Mouse (Mus musculus) gastrocnemius, postnatal 25 days (tissue): Measurements from ENCODE around the gene Tal1. TPM values are rescaled to one million over a fixed set of nuclear protein-coding genes. Genes with fewer than 3 reads are reported as not detected.

ENCODE experiments used
- DNase-seq: peaks from one replicate; pipeline ENCODE4 v3.0.0; 2022
- total RNA-seq, 2 experiments: library from RNA; stranded (reverse); gene quantifications; 1 replicate in 1 of 2; 2 replicates in 1 of 2; pipeline ENCODE4 v1.2.3; 2021

Tal1 gene
- total RNA-seq, 2 experiments from 2014 or later: 0.46 to 1.3 TPM

DNA sequence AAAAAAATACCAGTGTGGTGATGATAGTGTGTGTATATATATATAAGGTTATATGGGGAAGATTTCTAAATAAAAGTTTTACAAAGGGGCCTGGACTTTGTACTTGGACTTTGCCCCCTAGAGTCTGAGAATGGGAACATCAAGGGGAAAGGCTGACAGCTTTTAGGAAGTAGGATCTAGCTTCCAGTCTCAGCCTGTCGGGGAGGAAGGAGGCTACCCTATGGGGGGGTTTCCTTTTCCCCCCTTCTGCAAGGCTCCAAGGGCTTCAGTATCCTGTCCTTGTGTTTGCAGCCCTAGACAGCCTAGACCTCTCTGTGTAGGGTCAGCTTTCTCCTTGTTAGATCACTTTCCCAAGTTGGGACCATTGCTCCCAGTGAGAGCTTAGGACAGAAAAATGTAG is 15.4 kb downstream of the Tal1 start:
- DNase-seq: no peak

DNA sequence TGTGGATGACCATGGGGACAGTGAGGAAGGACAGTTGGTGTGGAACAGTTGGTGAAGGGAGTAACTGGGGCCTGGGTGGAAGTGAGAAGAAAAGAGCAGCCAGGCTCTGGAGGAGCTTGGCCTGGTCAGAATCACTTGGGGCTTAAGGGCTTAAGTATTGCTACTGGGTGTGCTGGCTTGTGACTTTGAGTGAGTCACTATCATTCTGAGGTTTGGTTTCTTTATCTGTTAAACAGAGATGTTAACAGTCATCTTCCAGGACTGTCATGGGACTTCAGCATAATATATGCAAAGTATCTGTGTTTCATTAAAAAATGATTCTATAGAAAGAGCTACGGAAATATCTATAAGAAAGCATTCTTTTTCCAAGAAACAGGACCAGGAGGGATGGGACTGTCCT is 18.6 kb downstream of the Tal1 start:
- no peak for DNase-seq

DNA sequence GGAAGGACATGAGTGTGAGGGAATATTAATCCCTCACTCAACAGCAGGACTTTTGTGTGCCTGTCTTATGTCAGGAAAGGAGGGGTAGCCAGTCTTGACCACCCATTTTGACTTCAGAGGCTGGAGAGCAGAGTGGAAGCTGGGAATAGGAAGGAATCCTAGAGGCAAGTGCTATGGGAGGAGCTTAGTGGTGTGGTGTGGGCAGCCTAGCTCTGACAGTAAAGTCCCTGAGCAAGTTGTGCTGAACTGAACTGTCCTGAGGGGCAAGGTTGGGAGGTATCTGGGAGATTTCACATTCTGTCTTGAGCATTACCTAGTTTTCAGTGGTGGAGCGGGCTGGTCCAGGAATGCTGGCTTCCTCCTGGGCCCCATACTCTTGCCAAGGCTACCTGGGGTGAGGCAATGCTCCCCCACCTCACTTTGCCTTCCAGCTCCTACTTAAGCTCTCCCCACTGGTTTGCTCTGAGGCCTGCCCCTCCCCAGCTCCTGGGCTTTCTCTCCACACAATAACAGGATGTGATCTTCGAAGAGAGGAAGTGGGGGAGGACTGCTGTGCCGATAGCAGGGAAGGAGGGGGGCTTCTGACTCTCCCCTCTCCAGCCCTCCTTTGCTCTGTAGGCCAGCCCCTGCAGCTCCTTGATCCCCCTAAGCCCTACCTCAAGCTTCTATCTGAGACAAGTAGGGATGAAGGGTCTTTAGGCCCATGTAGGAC is 19.1 kb downstream of the Tal1 start:
- DNase-seq: peak; percentile 25

DNA sequence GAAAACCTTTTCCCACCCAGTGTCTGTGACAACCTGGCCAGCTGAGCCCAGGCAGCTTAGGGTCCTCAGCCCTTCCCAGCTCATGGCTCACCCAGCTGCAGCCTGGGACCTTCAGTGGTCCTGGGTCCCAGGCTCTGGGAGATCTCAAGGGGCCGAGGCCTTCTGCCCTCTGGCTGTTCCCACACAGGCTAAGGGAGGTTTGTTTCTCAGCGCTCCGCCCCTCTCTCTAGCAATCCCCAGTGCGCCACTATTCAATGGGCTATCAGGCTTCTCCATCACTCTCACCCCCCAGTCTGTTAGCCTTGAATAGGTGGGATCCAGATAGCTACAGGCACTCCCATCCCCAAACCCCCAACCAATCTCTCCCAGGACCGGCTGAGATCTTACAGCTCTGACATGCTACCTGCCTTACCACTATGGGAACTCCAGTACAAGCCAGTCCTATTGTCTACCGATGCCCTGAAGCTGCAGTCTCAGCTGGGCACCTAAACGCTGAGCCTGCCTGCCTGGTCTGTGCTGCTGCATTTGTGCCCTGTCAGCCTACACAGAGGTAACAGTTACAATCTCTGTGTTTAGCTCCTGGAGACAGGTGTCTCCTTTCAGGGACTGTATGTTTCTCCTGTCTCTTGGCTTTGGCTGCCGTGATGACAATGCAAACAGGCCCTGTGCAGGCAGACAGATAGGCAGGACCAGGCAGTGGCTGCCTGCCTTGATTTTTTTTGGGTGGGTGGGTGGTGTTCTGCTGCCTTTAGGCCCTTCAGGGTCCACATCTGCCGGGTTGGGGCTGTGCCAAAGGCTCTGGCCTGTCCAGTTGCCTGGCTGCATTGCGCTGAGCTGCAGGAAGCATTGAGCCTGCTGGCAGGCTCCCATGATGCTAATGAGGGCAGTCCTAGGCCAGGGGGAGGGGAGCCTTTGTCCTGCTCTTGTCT is 22.9 kb downstream of the Tal1 start:
- DNase-seq: no peak

DNA sequence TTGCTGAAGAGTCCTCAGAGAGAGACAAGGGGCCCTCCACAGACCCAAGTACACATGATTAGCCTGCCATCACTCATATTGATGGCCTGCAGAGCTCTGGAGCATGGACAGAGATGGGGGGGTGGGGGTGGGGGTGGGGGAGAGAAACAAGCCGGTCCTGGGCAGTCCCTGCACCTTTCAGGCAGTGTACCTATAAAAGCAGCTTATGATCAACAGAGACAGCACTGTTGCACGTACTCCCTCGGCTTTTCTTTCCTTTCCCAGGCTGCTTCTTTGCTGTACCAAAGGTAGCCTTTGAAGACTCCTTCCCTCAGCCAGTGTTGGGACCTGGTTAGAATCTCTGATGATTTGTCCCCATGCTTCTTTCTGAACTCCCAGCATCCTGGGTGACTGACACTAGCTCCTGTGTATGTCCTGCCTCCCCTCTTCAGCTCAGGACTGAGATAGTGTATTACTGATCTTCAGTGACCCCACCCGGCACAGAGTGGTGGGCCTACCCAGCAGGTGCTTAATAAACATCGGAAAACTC is 23.7 kb downstream of the Tal1 start:
- DNase-seq: no peak

DNA sequence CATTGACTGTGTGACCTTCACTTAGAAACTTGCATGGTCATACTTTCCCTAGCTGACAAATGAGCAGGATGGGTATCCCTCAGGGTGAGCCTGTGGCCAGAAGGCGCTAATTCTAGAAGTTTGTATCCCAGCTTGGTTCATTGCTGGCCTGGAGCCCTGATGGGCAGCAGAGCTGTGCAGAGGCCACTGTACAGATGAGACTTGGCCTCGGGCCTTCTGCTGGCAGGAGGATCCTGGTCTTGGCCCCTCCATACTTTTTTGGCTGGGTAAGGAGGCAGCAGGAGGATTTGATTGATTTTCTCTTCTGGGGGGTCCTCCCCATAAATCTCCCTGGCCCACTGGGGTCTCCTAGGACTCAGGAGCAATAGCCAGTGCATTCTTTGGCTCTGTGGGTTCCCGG is 26.8 kb downstream of the Tal1 start:
- DNase-seq: no peak

DNA sequence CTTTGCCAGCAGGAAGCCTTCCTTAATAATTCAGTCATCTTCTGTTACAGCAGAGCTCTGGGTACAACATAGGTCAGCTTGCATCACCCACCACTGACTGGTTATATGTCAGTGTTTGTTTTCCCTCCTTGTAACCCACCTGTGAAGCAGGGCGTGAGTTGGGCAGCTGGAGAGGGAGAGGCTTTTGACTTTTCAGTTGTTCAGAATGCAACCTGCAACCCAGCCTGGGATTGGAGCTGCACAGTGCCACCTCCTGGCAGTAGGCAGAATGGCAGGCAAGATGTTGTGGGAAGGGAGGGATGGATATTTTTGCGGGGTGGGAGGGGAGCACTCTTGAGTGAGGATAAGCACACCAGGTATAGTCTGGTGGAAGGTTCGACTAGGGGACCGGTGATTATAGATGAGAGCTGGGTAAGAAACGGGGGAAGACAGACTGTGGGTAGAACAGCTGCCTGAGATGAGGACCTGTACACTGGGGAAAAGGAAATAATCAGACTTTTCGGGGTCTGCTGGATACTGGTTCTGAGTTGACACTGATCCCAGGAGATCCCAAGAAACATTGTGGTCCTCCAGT is 29.4 kb downstream of the Tal1 start:
- no peak for DNase-seq

DNA sequence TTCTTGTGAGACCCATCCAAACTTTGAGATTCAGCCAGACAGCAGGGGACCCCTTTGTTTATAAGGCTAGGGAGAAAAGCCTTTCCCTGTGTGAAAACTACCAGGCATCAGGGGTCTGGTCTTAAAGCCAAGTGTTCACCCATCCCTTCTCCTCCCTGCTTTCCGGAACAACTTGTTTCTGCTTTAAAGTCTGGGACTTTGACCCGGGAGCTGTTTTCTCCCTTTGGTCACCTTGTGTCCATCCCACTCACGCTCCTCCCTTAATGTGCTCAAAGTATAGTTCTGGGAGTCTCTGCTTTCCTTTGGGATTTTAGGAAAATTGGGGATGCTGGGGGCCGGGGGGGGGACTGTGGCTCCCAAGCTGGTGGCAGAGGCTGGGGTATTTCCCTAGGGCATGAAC is 30.0 kb downstream of the Tal1 start:
- DNase-seq: no peak

DNA sequence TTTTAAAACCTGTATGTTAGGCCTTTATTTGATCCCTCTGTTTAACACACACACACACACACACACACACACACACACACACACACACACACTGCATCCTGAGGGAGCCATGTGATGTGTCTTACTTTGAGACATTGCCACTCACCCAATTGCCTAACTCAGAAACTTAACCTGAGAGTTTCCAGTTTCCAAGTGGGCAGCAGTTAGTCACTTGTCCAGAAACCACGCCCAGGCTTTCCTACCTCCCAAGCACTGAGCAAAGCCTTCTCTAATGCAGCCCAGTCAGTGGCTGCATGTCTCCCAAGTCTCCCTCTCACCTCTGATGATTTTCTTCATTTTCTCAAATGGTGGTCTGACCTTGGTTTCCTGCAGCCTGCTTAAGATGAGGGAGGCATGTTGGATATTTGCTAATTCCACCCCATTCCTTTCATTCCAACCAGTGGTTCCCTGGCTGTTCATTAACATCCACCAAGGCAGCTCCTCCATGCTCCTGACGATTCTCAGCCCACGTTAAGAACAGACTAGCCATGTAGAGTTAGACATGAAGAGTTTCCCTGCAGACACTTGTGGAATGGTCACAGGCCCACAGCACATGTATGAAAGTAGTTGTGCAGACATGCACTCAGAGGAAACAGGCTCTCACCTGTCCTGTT is 30.7 kb downstream of the Tal1 start:
- DNase-seq: no peak

DNA sequence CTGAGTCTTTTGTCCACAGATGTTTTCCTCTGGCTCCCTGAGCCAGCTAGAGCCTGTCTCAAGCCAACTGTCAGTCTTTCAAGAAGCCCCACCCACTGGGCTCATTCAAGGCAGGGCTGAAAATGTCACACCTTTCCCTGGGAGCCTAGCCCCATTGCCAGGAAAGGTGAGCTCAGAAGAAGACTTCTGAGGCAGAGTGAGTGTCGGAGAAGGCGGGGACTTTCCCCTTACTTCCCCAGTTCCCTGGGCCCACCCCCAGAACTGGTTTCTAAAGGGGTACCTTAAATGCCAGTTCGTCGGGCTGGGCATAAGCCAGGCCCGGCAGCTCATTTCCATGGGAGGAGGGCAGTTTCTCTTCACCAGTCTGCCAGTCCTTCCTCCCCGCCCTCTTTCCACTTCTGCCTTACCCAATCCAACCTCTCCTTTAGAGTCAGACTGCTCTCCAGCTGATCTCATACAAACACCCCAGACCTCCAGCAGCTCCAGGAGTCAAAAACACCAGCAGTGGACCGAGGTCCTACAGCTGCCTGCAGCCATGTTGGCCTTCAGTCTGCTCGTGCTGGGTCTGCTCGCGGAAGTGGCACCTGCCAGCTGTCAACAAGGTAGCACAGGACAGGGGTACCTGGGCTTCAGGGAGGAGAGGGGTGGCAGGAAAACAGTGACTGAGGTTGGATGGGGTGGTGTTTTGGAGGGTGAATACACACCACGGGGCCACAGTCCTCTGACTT is 32.5 kb downstream of the Tal1 start, which contains the start of gene Pdzk1ip1:
Gene Pdzk1ip1, plus strand, starts transcription at position 98 of the 728 bp plus-strand sequence.
- DNase-seq: no peak

DNA sequence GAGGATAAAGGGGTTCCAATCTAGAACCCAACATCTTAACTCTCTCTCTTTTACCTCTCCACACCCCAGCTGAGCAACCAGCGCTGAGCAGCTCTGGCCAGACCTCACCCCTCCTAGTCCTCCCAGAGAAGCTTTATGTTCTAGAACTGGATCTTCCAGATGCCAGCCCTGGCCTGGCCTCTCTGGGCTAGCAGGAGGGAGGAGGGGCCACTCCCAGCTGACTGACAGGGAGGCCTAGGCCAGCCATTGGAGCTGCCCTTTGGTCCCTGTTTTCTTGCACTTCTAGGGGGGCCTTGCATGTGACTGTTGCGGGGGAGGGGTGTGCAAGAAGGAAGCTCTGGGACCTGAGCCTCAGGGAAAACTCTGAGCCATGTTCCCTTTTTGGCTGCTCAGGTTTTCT is 34.4 kb downstream of the Tal1 start:
- no peak for DNase-seq

DNA sequence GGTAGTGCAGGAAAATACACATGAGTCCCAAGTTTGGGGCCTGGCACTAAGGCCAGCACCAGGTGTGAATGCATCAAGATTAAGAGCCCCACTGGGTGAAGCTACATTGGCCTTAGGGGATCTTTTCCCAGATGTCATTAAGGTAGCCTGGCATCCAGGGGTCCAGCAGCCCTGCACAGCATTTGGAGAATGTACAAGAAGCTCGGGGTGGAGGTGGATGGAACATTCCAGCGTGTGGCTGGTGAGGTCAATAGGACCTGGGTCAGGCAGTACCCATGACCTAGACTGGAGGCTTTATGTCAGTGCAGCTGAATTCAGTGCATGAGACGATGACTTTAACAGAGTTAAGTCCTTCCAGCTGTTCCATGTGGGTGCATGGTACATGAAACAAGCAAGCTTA is 35.6 kb downstream of the Tal1 start:
- DNase-seq: no peak

DNA sequence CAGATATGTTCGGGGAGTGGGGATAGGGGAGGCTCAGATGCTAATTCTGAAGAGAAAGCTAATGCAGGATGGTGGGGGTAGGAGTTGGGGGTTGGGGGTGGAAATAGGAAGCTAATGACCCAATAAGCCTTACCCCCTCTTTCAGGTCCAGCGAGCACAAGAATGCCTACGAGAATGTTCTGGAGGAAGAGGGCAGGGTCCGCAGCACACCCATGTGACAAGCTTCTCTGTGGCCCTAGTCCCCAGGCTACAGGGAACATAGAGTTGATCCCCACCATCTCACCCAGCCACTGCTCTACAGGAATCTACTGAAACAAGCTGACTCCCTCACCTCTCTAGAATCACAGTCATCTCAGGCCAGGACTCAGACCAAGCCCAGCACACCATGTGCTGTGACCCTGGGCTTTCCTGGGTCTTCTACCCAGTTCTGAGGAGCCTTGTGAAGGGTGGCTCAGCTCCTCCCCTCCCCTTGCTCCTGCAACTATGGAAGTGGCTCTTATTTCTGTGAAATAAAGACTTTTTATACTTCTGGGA is 37.2 kb downstream of the Tal1 start:
- DNase-seq: no peak

DNA sequence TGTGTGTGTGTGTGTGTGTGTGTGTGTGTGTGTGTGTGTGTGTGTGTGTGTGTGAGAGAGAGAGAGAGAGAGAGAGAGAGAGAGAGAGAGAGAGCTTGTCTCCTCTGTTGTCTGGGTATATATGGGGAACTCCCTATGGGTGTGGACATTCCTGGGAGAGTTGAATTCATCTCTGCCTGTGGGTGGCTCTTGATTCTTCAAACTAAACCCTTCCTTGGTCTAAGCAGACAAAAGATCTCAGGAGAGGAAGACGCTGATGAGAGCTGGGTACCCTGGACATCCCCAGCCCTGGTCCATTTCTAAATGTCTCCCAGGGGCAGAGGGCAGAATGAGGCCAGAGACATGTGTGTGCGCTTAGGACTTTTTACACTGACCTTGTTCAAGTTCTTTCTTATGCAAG is 37.8 kb downstream of the Tal1 start:
- DNase-seq: no peak

DNA sequence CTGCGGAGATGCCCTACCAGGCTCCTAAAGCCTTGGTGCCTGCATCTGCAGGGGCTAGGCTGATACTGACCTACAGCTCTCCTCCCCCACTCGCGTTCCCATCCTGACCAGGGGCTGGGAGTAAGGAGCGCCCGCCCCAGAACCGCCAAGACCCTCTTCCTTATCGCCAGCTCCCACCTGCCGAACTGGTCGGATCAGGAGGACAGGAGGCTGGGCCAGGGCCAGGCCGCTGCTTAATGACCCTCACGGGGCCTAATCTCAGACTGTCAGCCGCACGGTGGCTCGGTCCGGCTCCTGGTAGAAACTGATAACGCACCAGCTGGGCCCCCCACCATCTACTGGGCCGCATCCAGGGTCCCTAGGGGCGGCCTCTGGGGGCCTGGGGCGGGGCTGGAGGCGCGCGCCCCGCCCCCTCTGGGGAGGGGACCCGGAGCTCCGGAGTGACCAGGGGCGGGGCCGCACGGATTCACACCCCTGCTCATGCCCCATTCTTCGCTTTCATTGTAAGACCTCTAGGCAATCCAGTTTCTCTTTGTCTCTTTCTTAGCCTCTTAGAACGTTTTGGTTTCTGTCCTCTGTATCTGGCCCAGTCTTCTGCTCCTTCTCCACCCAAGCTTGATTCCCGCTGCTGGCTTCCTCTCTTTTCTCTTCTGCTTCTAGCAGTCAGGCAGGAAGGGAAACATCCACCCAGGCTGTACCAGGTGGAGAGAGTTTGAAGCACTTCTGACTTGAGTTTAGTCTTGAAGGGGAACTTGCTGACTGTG is 39.6 kb downstream of the Tal1 start:
- DNase-seq: no peak

DNA sequence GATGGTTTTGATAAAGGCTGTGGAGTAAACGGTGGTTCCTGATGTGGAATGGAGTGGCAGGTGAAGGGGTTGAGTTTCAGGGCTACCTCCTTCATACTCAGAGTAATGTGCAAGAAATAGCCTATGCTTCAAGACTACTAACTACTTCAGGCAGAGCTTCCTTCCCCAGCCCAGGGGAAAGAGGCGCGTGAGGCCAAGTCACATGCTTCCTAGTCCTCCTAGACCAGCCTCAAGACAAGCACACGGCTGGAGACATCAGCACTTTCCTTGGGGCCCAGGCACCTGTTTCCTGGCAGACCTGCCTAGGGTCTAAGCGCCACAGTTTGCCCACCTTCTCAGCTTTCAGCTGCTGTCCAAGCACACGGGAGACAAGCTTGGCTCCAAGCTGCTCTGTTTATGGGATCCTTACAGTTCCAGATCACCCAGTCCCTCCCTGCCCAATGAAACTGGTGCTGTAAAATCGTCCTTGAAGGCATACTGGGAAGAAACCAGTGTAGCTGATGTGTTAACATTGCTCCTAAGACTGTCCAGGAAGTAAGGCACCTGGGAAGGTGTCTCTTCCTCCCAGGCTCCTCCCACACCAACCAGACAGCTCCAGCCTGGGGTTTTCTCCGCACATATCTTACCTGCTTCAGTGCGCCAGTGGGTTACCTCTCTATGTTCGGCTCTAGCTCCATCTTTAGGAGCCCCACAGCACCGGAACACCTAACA is 40.4 kb downstream of the Tal1 start:
- DNase-seq: no peak

DNA sequence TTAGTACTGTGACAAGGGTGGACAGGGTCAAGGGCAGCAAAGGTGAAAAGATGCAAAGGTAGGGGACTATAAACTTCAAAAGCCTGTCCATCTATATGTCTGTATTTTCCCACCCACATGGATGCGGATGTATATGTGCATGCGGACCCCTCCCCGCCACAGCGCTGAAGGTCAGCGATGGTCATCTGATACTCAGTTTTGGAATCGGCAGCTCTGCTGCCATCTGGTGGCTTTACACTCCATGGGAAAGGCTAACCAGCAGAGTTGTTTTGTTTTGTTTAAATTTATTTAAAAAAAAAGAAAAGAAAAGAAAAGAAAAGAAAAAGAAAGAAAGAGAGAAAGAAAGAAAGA is 40.9 kb downstream of the Tal1 start:
- DNase-seq: no peak

DNA sequence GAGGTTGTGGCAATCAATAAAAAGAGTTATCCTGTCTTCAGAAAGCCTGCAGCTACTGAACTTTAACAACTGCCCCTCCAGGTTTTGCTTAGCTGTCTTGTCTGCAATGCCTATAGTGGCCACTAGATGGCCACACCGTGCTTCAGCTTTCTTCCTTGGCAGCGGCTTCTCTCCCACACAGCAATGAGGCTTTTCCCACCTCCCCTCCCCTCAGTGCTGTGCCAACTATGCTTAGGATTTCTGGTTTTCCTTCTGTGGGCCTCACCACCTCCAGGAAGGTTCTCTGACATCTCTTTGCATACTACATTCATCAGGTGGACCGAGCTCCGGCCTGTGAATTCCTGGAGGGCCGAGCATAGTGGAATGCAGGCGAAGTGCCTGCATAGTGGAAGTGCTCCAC is 45.5 kb downstream of the Tal1 start:
- no peak for DNase-seq

DNA sequence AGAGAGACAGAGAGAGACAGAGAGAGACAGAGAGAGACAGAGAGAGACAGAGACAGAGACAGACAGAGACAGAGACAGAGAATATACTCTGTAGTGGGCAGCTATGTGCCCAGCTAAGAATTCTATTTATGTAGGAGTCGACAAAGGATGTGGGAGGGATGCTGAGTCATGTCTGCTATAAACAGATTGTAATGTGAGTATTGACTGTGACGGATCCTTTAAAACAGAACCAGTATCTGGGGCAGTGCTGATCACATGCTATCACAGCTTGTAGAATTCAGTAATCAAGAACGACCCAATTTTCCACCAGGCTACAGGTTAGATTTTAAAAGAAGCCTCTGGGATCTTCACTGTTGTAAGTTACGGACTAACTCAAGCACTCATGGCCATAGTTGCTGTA is 47.3 kb downstream of the Tal1 start:
- DNase-seq: no peak

DNA sequence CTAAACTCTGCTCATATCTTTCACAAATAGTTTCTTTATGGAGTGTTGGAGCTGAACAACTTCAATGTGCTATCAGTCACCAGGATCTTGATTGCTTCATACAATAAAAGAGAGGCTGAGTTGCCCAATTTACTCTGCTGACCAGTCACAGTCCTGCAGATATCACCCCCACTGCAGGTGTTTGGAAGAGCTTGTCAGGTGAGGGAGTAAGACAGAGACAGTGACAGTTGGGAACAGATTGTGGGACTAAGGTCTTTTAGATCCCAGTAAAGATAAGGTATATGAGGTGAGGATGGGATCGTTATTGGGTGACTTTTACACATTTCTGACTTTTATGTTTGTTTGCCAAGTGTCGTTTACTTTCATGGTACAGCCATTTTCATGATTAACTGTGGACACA is 54.9 kb downstream of the Tal1 start:
- DNase-seq: no peak
